Mouse (Mus musculus): ENCODE measurements at regions not wholly inside any gene's neighbourhood (a gene's known extent, or its start where the extent isn't known, plus 50 kb on each side); places are given as distances from the start of the nearest gene placed in this dataset.

DNA sequence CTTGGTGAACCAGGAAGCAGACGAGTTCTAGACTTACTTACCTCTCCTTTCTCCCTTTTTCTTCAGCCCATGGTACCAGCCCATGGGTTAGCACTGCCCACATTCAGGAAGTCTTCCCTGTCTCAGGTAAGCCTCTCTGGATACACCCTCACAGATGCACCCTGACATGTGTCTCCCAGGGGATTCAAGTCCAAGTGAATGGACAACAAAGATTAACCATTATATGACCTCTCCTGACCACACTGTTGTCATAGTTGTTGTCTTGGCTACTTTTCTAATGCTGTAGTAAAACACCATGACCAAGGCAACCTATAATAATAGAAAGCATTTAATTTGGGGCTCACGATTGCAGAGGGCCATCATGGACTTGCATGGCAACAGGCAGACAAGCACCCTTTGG is 98.8 kb upstream of the Vash1 start:
- no peaks in the 10 kb centered on the region for H3K27me3 ChIP-seq (ENCODE audit: control insufficient read depth, insufficient read depth, low read length)
- H3K27ac ChIP-seq (ENCODE audit: low read depth, low read length) = no peak overlapping the region
- H3K9ac ChIP-seq (replicated peaks; ENCODE audit: low read depth, low read length) = no peak overlapping the region
- 78% methylated on average over 2 of the region's 2 CpGs for WGBS
- ATAC-seq (ENCODE audit: low read depth) = no peak
- H3K4me2 ChIP-seq (ENCODE audit: low read depth, low read length) = no peak overlapping the region
- H3K9me3 ChIP-seq (ENCODE audit: control insufficient read depth, low read length) = no peaks in the 10 kb centered on the region
- H3K36me3 ChIP-seq (ENCODE audit: control insufficient read depth, insufficient read depth, low read length) = no peaks in the 10 kb centered on the region
- H3K4me3 ChIP-seq (ENCODE audit: low read depth, low read length) = no peak overlapping the region
- H3K4me1 ChIP-seq (ENCODE audit: control insufficient read depth, insufficient read depth, low read length) = peaks cover 9% of the 10 kb centered on the region; the same call in 1 of the 2 replicates

DNA sequence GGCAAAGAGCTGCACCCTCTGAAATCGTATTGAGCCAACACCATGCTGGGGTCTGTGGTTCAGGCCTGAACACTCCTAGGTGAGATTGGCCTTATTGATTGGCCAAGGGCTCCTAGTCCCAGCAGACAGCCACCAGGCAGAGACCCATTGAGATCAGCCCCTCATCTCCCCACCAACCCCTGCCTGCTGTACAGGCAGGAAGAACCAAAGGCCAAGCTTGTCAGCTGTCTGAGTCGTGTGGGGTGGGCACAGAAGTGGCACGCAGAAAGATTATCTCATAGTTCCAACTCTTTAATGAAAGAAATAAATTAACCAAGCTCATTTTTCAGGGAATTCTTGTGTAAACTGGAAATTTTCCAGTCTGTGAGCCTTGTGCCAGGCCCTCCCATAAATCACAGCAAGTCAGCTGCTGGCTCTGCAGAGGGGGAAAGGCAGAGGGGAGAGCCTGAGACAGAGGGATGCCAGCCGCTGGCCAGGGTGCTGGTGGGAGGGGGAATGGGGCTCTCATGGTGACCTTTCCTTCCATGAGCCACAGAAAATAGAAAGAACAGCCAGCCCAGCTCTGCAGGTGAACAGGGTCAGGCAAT is 98.3 kb upstream of the Vash1 start:
- no peaks in the 10 kb centered on the region for H3K36me3 ChIP-seq (ENCODE audit: control insufficient read depth, insufficient read depth, low read length)
- no peaks in the 10 kb centered on the region for H3K27me3 ChIP-seq (ENCODE audit: control insufficient read depth, insufficient read depth, low read length)
- H3K4me2 ChIP-seq (ENCODE audit: low read depth, low read length) = no peak overlapping the region
- ATAC-seq (ENCODE audit: low read depth) = no peak
- WGBS = 42% methylated on average over 4 of the region's 4 CpGs
- no peaks in the 10 kb centered on the region for H3K9me3 ChIP-seq (ENCODE audit: control insufficient read depth, low read length)
- no peak overlapping the region for H3K27ac ChIP-seq (ENCODE audit: low read depth, low read length)
- H3K9ac ChIP-seq (replicated peaks; ENCODE audit: low read depth, low read length) = no peak overlapping the region
- H3K4me3 ChIP-seq (ENCODE audit: low read depth, low read length) = no peak overlapping the region
- peaks cover 9% of the 10 kb centered on the region; the same call in 1 of the 2 replicates for H3K4me1 ChIP-seq (ENCODE audit: control insufficient read depth, insufficient read depth, low read length)

DNA sequence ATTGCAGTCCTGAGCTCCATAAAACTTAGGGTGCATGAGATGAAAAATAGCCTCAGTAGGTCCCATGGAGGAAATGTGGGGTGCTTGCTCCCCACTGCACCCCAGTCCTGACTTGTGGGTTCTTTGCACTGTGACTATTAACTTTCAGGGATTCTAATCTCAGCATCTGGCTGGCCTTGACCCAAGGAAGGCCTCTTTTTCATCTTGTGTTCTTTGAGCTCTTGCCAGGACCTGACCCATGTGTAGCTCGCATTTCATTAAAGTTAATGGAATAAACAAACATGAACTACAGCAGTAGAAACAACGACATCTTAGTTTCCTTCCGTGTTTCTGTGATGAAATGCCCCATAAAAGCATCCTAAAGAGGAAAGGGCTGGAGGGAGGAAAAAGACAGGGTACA is 96.4 kb upstream of the Vash1 start:
- Histone ChIP-seq H3K9ac (replicated peaks; ENCODE audit: low read depth, low read length) (no peak overlapping the region), H3K4me1 (ENCODE audit: control insufficient read depth, insufficient read depth, low read length) (peaks cover 9% of the 10 kb centered on the region; the same call in 1 of the 2 replicates), H3K27ac (ENCODE audit: low read depth, low read length) (no peak overlapping the region), H3K4me3 (ENCODE audit: low read depth, low read length) (no peak overlapping the region), H3K27me3 (ENCODE audit: control insufficient read depth, insufficient read depth, low read length) (no peaks in the 10 kb centered on the region), H3K4me2 (ENCODE audit: low read depth, low read length) (no peak overlapping the region), H3K9me3 (ENCODE audit: control insufficient read depth, low read length) (no peaks in the 10 kb centered on the region), H3K36me3 (ENCODE audit: control insufficient read depth, insufficient read depth, low read length) (no peaks in the 10 kb centered on the region)
- no peak for ATAC-seq (ENCODE audit: low read depth)
- 66% methylated on average over 3 of the region's 3 CpGs for WGBS

DNA sequence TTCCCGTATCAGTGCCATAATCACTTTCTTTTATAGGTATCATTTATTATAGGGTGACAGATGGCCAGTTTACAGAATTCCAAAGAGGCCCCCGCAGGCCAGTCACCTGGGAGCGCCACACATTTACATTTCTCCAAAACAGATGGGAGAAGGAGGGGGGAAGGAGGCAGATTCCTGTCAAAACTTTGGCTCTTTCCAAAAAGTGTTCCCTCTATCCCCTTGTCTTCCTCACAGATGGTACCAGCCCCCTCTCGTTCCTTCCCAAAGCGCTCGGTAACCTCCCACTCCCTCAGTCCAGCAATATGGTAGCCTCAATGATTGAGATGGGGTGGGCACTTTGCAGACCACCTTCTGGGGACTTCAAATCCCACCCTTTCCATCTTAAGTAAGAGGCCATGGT is 90.5 kb upstream of the Vash1 start:
- Histone ChIP-seq H3K9ac (replicated peaks; ENCODE audit: low read depth, low read length) (no peak overlapping the region), H3K9me3 (ENCODE audit: control insufficient read depth, low read length) (no peaks in the 10 kb centered on the region)
- 75% methylated on average over 6 of the region's 6 CpGs for WGBS

DNA sequence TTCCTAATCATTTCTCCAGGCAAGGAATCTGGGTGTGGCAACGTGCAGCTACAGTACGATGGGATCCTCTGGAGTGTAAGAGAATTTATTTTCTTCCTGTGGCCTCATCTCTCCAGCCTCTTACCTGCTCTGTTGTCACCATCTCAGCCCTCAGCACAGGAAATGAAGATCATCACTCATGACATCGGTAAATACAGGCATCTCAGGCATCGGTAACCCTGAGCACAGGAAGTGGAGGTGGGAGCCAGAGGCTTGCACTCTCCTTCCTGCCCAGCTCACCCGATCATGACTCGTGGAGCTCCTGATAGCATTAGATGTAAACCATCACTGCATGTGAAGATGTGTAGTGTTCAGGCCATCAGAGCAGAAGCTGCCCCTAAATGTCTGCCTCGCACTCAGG is 86.0 kb upstream of the Vash1 start:
- Histone ChIP-seq H3K9me3 (ENCODE audit: control insufficient read depth, low read length) (no peaks in the 10 kb centered on the region), H3K4me3 (ENCODE audit: low read depth, low read length) (no peak overlapping the region), H3K9ac (replicated peaks; ENCODE audit: low read depth, low read length) (no peak overlapping the region), H3K36me3 (ENCODE audit: control insufficient read depth, insufficient read depth, low read length) (no peaks in the 10 kb centered on the region), H3K27ac (ENCODE audit: low read depth, low read length) (no peak overlapping the region), H3K27me3 (ENCODE audit: control insufficient read depth, insufficient read depth, low read length) (no peaks in the 10 kb centered on the region), H3K4me1 (ENCODE audit: control insufficient read depth, insufficient read depth, low read length) (no peaks in the 10 kb centered on the region), H3K4me2 (ENCODE audit: low read depth, low read length) (no peak overlapping the region)
- ATAC-seq (ENCODE audit: low read depth) = no peak
- WGBS = 88% methylated on average over 7 of the region's 7 CpGs

More for the DNA sequence above, 90.5 kb upstream of the Vash1 start:
- H3K4me1 ChIP-seq (ENCODE audit: control insufficient read depth, insufficient read depth, low read length) = no peaks in the 10 kb centered on the region
- H3K4me2 ChIP-seq (ENCODE audit: low read depth, low read length) = no peak overlapping the region
- no peaks in the 10 kb centered on the region for H3K27me3 ChIP-seq (ENCODE audit: control insufficient read depth, insufficient read depth, low read length)
- no peaks in the 10 kb centered on the region for H3K36me3 ChIP-seq (ENCODE audit: control insufficient read depth, insufficient read depth, low read length)
- no peak overlapping the region for H3K27ac ChIP-seq (ENCODE audit: low read depth, low read length)
- H3K4me3 ChIP-seq (ENCODE audit: low read depth, low read length) = no peak overlapping the region
- no peak for ATAC-seq (ENCODE audit: low read depth)

DNA sequence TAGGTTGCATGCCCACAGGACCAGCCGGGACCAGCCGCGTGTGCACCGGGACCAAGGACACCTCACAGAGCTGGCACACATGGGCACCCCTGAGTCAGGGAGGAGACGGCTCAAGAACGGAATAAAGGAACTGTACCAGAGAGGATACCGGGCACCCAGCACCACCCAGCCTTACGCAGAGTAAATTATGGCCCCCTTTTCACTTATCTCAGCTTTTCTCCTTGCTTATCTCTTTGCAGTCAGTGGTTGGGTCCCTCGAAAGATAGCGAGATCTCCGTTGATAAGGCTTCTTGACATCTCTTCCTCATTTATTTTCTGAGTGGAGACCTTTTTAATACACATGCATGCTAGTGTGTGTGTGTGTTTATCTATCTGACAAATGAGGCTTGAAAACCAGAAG is 83.9 kb upstream of the Vash1 start:
- no peaks in the 10 kb centered on the region for H3K4me1 ChIP-seq (ENCODE audit: control insufficient read depth, insufficient read depth, low read length)
- no peaks in the 10 kb centered on the region for H3K27me3 ChIP-seq (ENCODE audit: control insufficient read depth, insufficient read depth, low read length)
- H3K4me2 ChIP-seq (ENCODE audit: low read depth, low read length) = no peak overlapping the region
- H3K4me3 ChIP-seq (ENCODE audit: low read depth, low read length) = no peak overlapping the region
- H3K9ac ChIP-seq (replicated peaks; ENCODE audit: low read depth, low read length) = no peak overlapping the region
- H3K27ac ChIP-seq (ENCODE audit: low read depth, low read length) = no peak overlapping the region
- no peaks in the 10 kb centered on the region for H3K9me3 ChIP-seq (ENCODE audit: control insufficient read depth, low read length)
- no peak for ATAC-seq (ENCODE audit: low read depth)
- 85% methylated on average over 11 of the region's 11 CpGs for WGBS
- no peaks in the 10 kb centered on the region for H3K36me3 ChIP-seq (ENCODE audit: control insufficient read depth, insufficient read depth, low read length)

DNA sequence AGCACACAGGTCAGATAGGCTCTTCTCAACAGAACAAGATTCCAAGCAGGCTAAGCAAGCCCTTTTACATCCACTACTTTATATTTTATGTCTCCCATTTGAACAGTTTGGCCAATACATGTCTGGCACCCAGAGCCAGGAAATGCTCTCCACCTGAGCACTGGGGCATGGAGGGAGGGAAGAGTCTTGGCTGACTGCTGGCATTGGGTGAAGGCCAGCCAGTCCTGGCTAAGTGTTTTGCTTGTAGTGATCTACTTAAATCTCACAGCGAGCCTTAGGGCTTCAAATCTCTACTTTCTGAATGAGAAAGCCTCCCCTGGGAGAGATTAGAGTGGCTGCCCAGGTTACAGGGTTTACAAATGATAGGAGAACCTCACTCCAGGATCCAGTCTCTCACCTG is 78.5 kb upstream of the Vash1 start:
- Histone ChIP-seq H3K27me3 (ENCODE audit: control insufficient read depth, insufficient read depth, low read length) (no peaks in the 10 kb centered on the region), H3K9me3 (ENCODE audit: control insufficient read depth, low read length) (no peaks in the 10 kb centered on the region), H3K4me1 (ENCODE audit: control insufficient read depth, insufficient read depth, low read length) (no peaks in the 10 kb centered on the region), H3K27ac (ENCODE audit: low read depth, low read length) (no peak overlapping the region), H3K4me2 (ENCODE audit: low read depth, low read length) (no peak overlapping the region), H3K4me3 (ENCODE audit: low read depth, low read length) (no peak overlapping the region), H3K36me3 (ENCODE audit: control insufficient read depth, insufficient read depth, low read length) (no peaks in the 10 kb centered on the region), H3K9ac (replicated peaks; ENCODE audit: low read depth, low read length) (no peak overlapping the region)
- ATAC-seq (ENCODE audit: low read depth) = no peak
- 38% methylated on average over 1 of the region's 1 CpGs for WGBS

DNA sequence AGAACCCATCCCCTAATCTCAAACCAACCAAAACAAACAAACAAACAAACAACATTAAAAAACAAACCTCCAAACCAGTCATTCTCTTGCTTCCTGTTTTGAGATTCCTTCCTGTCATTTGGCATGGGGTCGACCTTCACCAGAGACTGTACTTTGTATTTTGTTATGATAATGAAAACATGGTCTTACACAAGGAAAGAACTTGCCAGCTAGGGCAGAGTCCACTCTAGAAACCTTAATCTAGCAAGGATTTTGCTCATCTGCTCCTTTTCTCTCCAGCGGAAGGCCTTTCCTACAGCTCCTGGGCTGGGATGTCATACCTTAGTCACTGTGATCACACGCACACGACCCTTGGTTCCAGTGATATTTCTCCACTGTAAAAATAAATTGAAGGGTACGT is 75.0 kb upstream of the Vash1 start:
- Histone ChIP-seq H3K9ac (replicated peaks; ENCODE audit: low read depth, low read length) (no peak overlapping the region), H3K9me3 (ENCODE audit: control insufficient read depth, low read length) (no peaks in the 10 kb centered on the region), H3K27ac (ENCODE audit: low read depth, low read length) (no peak overlapping the region), H3K4me1 (ENCODE audit: control insufficient read depth, insufficient read depth, low read length) (no peaks in the 10 kb centered on the region), H3K4me2 (ENCODE audit: low read depth, low read length) (no peak overlapping the region), H3K27me3 (ENCODE audit: control insufficient read depth, insufficient read depth, low read length) (no peaks in the 10 kb centered on the region), H3K36me3 (ENCODE audit: control insufficient read depth, insufficient read depth, low read length) (no peaks in the 10 kb centered on the region), H3K4me3 (ENCODE audit: low read depth, low read length) (no peak overlapping the region)
- ATAC-seq (ENCODE audit: low read depth) = no peak
- 89% methylated on average over 5 of the region's 5 CpGs for WGBS

DNA sequence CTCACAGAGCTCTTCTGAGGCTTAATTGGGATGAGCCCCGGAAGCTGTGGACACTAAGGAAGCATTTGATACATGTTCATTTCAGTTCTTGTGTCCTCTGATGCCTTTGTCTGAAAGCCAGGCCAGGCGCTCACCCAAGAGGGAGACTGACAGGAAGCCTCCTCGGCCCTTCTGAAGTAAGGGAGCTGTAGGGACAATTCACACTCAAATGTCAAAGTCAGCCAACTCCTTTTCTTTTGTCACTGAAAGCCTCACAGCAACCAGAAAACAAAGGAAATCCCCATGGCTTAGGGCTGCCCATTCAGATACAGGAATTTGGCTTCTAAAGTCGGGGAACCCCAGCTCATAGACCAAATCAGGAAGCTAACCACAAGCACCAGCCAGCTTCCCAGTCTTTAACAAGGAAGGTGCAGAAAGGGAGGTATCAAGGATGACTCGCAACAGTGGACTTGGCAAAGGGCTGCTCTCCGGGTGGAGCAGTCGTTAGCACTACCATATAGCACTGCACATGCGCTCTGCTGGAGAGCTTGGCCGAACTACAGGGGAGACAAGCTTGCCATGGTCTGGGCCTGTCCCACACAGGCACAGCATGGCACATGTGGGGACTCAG is 66.0 kb upstream of the Vash1 start:
- no peak overlapping the region for H3K4me2 ChIP-seq (ENCODE audit: low read depth, low read length)
- no peaks in the 10 kb centered on the region for H3K4me1 ChIP-seq (ENCODE audit: control insufficient read depth, insufficient read depth, low read length)
- H3K9ac ChIP-seq (replicated peaks; ENCODE audit: low read depth, low read length) = no peak overlapping the region
- 48% methylated on average over 9 of the region's 9 CpGs for WGBS
- H3K27ac ChIP-seq (ENCODE audit: low read depth, low read length) = no peak overlapping the region
- no peaks in the 10 kb centered on the region for H3K9me3 ChIP-seq (ENCODE audit: control insufficient read depth, low read length)
- no peaks in the 10 kb centered on the region for H3K36me3 ChIP-seq (ENCODE audit: control insufficient read depth, insufficient read depth, low read length)
- ATAC-seq (ENCODE audit: low read depth) = no peak
- H3K27me3 ChIP-seq (ENCODE audit: control insufficient read depth, insufficient read depth, low read length) = no peaks in the 10 kb centered on the region
- no peak overlapping the region for H3K4me3 ChIP-seq (ENCODE audit: low read depth, low read length)

Measured in neural tube, embryonic 14.5 days (tissue).